Mouse (Mus musculus): ENCODE data around the gene Pi16. TPM values are rescaled to one million over a fixed set of nuclear protein-coding genes. Genes with fewer than 3 reads are reported as not detected.

Gene Pi16
- total RNA-seq, 2 experiments from 2014 or later = 11.3 to 13.3 TPM

DNA sequence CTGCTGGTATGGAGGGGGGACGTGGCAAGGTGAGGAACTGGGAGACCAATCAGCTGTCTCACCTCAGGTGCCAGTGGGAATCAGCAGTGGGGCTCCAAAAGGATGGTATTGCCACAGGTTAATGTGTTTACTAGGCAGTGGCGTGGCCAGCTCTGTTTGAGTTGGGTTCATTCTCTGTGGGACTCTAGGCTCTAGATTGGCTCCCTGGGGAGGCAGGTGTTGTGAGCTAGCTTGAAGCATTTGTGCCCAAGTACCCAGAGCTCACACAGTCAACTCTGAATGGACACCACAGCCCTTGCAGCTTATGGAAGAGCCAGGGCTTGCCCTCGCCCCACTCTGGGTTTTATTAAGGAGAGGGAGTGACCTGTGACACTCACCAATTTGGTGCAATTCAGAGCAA is 13.6 kb upstream of the Pi16 start:
- no peak for DNase-seq (ENCODE audit: low spot score in 2 of 2)

GRCm38 (mm10) chr17:29304376-29305057 is 13.0 kb upstream of the Pi16 start:
- no peak for DNase-seq (ENCODE audit: low spot score in 2 of 2)

- no peak for DNase-seq (ENCODE audit: low spot score in 2 of 2)
Observed at GRCm38 (mm10) chr17:29305058-29305806, 12.2 kb upstream of the Pi16 start.

- no peak for DNase-seq (ENCODE audit: low spot score in 2 of 2)
Observed at GRCm38 (mm10) chr17:29305871-29306270, 11.6 kb upstream of the Pi16 start.

DNA sequence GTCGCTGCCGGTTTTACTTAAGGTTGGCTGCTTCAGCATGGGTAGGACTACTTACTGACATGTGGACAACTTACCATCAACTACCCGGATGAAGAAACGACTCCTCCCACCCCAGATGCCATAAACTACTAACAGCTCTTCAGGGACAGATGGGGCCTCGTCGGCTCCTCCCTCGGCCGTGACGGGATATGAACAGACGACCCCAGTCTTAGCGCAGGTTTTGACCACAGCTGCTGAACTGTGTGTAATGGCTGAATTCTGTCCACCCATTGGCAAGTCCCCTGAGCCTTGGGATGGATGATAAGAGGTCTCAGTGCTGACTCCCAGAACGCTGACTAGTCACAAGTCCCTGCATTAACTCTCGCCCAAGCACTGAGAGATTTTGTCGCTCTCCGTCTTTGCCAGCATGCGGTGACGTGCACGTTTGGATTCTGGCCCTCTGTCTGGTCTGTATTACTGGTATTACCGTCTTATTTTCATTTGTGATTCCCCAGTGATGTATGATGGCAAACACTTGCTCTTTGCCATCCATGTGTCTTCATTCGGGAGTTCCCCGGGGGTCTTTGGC is 7.3 kb upstream of the Pi16 start:
- no peak for DNase-seq (ENCODE audit: low spot score in 2 of 2)

- DNase-seq (ENCODE audit: low spot score in 2 of 2) = no peak
Observed at GRCm38 (mm10) chr17:29311602-29312001, 5.9 kb upstream of the Pi16 start.

DNA sequence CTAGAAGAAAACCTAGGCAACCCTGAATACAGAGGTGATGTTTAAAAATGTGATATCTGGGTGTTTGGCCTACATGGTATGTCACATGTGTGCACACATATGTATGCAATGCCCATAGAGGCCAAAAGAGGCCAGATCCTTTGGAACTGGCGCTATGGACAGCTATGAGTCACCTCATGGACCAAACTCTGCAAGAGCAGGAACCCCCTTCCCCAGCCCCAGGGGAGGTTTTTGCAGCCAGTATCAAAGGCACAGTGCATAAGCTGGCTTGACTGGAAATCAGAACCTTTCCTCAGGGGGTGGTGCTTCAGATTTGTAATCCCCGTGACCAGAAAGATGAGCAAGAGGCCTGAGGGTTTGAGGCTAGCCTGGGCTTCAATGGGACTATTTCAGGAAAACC is 5.4 kb upstream of the Pi16 start:
- DNase-seq (ENCODE audit: low spot score in 2 of 2) = no peak

GRCm38 (mm10) chr17:29313300-29313699 is 4.2 kb upstream of the Pi16 start:
- no peak for DNase-seq (ENCODE audit: low spot score in 2 of 2)

- DNase-seq (ENCODE audit: low spot score in 2 of 2) = no peak
Observed at GRCm38 (mm10) chr17:29315672-29316465, 1.6 kb upstream of the Pi16 start.

DNA sequence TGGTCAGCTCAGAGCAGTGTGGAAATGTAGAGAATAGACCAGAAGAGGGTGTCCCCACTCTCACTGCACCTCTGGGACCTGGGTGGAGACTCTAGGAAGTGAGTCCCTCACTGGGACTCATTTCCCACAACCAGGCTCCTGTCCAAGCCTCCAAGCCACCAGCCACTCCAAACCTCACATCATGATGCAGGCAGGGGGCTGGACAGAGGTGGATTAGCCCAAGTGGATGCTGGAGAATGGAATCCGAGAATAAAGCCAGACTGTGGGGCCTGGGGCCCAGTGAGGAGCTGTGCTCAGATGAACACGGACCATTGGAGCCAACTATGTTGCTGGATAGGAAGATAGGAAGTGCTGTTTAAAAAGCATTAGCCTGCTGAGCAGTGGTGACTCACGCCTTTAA is 589 bp upstream of the Pi16 start:
- no peak for DNase-seq (ENCODE audit: low spot score in 2 of 2)

- no peak for DNase-seq (ENCODE audit: low spot score in 2 of 2)
Observed at GRCm38 (mm10) chr17:29318731-29319250, 1.3 kb downstream of the Pi16 start.

- DNase-seq (ENCODE audit: low spot score in 2 of 2) = no peak
Observed at GRCm38 (mm10) chr17:29319476-29319875, 2.0 kb downstream of the Pi16 start.

- DNase-seq (ENCODE audit: low spot score in 2 of 2) = no peak
Observed at GRCm38 (mm10) chr17:29319881-29320639, 2.6 kb downstream of the Pi16 start.

- no peak for DNase-seq (ENCODE audit: low spot score in 2 of 2)
Observed at GRCm38 (mm10) chr17:29321765-29322602, 4.5 kb downstream of the Pi16 start.

DNA sequence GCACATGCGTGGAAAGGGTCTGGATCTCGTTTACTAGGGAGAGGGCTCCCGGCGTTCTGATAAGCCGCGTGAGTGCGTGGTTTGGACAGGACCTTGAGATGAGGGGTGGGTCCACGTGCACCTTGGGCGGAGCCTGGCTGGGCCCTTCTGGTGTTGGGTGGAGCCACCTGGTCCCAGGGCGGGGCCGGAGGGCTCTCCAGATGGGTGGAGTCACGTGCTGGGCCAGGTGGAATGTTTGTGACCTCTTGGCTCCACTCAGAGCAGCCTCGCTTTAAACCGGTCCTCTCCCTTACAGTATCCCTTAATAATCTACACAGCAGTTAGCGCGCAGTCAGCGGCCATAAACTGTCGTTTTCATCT is 5.1 kb downstream of the Pi16 start:
- DNase-seq (ENCODE audit: low spot score in 2 of 2) = no peak

- no peak for DNase-seq (ENCODE audit: low spot score in 2 of 2)
Observed at GRCm38 (mm10) chr17:29323625-29324024, 6.1 kb downstream of the Pi16 start.

- no peak for DNase-seq (ENCODE audit: low spot score in 2 of 2)
Observed at GRCm38 (mm10) chr17:29325831-29326230, 8.4 kb downstream of the Pi16 start.

GRCm38 (mm10) chr17:29326531-29327529 is 9.3 kb downstream of the Pi16 start:
- no peak for DNase-seq (ENCODE audit: low spot score in 2 of 2)

DNA sequence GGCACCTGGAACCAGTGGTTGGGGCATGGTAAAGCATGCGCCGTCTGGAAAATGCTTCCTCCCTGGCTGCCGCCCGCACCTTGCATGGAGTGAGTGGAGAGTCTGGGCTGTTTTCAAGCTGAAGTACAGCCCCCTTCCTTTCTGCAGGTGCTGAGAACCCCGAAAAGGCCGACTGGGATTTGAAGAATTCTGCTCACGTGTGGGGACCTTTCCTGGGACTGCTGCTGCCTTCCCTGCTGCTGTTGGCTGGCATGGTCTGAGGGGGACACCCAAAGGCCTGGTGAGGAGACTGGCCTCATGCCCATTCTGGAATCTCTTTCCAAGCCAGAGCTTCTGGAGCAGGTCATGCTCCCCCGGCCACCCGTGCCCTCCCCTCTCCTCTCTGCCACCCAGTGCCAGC is 10.2 kb downstream of the Pi16 start:
- DNase-seq (ENCODE audit: low spot score in 2 of 2) = no peak

Data from adrenal gland, postnatal 4 days (tissue).